Mouse (Mus musculus): Measurements from ENCODE around the gene Plaur.

Gene Plaur

GRCm38 (mm10) chr7:24445266-24445926, 16.9 kb upstream of the Plaur start:
- DNase-seq (ENCODE audit: low spot score in 2 of 2), result no peak

- peak in 1 of 2 experiments; percentile 15 for DNase-seq (ENCODE audit: low spot score in 2 of 2)
Observed at GRCm38 (mm10) chr7:24446697-24447340, 15.5 kb upstream of the Plaur start.

GRCm38 (mm10) chr7:24448782-24449517, 13.3 kb upstream of the Plaur start:
- DNase-seq (ENCODE audit: low spot score in 2 of 2), result no peak

- no peak for DNase-seq (ENCODE audit: low spot score in 2 of 2)
Observed at GRCm38 (mm10) chr7:24450585-24451017, 11.7 kb upstream of the Plaur start.

GRCm38 (mm10) chr7:24451855-24452311, 10.4 kb upstream of the Plaur start, which contains the start of gene Irgc1:
TSS of gene Irgc1 (minus strand) at chr7:24452297.
- no peak for DNase-seq (ENCODE audit: low spot score in 2 of 2)

GRCm38 (mm10) chr7:24454199-24454598, 8.1 kb upstream of the Plaur start:
- no peak for DNase-seq (ENCODE audit: low spot score in 2 of 2)

GRCm38 (mm10) chr7:24455726-24456125, 6.6 kb upstream of the Plaur start:
- no peak for DNase-seq (ENCODE audit: low spot score in 2 of 2)

GRCm38 (mm10) chr7:24457726-24458370, 4.4 kb upstream of the Plaur start:
- no peak for DNase-seq (ENCODE audit: low spot score in 2 of 2)

- no peak for DNase-seq (ENCODE audit: low spot score in 2 of 2)
Observed at GRCm38 (mm10) chr7:24459440-24459839, 2.8 kb upstream of the Plaur start.

GRCm38 (mm10) chr7:24459843-24460242, 2.4 kb upstream of the Plaur start:
- no peak for DNase-seq (ENCODE audit: low spot score in 2 of 2)

GRCm38 (mm10) chr7:24461376-24462051, 770 bp upstream of the Plaur start:
- no peak for DNase-seq (ENCODE audit: low spot score in 2 of 2)

GRCm38 (mm10) chr7:24466835-24467234, 4.6 kb downstream of the Plaur start:
- no peak for DNase-seq (ENCODE audit: low spot score in 2 of 2)

GRCm38 (mm10) chr7:24467886-24468285, 5.6 kb downstream of the Plaur start:
- DNase-seq (ENCODE audit: low spot score in 2 of 2), result no peak

- DNase-seq (ENCODE audit: low spot score in 2 of 2), result no peak
Observed at GRCm38 (mm10) chr7:24469126-24469525, 6.8 kb downstream of the Plaur start.

GRCm38 (mm10) chr7:24470356-24470755, 8.1 kb downstream of the Plaur start:
- no peak for DNase-seq (ENCODE audit: low spot score in 2 of 2)

- no peak for DNase-seq (ENCODE audit: low spot score in 2 of 2)
Observed at GRCm38 (mm10) chr7:24472442-24472841, 10.2 kb downstream of the Plaur start.

- no peak for DNase-seq (ENCODE audit: low spot score in 2 of 2)
Observed at GRCm38 (mm10) chr7:24472937-24473336, 10.7 kb downstream of the Plaur start.

- peak in 1 of 2 experiments; percentile 74 for DNase-seq (ENCODE audit: low spot score in 2 of 2)
Observed at GRCm38 (mm10) chr7:24473913-24474529, 11.7 kb downstream of the Plaur start.

GRCm38 (mm10) chr7:24474811-24475506, 12.7 kb downstream of the Plaur start:
- no peak for DNase-seq (ENCODE audit: low spot score in 2 of 2)

GRCm38 (mm10) chr7:24476338-24476737, 14.1 kb downstream of the Plaur start:
- no peak for DNase-seq (ENCODE audit: low spot score in 2 of 2)

All from frontal cortex, postnatal 14 days (tissue).